Mouse (Mus musculus): ENCODE data around the gene Elp5. TPM values are rescaled to one million over a fixed set of nuclear protein-coding genes. Genes with fewer than 3 reads are reported as not detected.

Elp5 gene
- total RNA-seq, 4 experiments from 2014 or later: 78.7 to 101 (median 87.1) TPM

Small RNAs within 50 kb of the gene (microRNA-seq; reads per million reads assigned to microRNA genes)
- gene Gm44349 (0.44 to 0.84 reads per million in 2 experiments), gene Mir324 (6,891 to 7,549 reads per million in 2 experiments)

Other genes starting within 250 kb of the Elp5 start
- gene Polr2a, start 223.9 kb downstream of the Elp5 start, total RNA-seq (2022): 10 to 100 TPM; 48.6 to 56.4 (median 51.3) TPM
- gene Slc35g3, start 220.5 kb downstream of the Elp5 start, total RNA-seq (2022): not detected
- gene Zbtb4, start 216.6 kb downstream of the Elp5 start, total RNA-seq (2022): 100 to 1,000 TPM; 138 to 158 (median 147) TPM
- gene Chrnb1, start 186.6 kb downstream of the Elp5 start, total RNA-seq (2022): 1 to 10 TPM in 2 of 4 experiments, under 1 TPM in 2; 0.51 to 1.2 (median 0.92) TPM
- gene Fgf11, start 180.7 kb downstream of the Elp5 start, total RNA-seq (2022): 10 to 100 TPM; 18.8 to 22.3 (median 19.7) TPM
- under 1 TPM in 2 of 4 experiments, not detected in 2; 0.16 to 0.20 TPM for gene Tmem102, start 176.9 kb downstream of the Elp5 start, total RNA-seq (2022)
- gene Gm39566, start 167.2 kb downstream of the Elp5 start, total RNA-seq (2022): not detected
- gene Spem2, start 164.1 kb downstream of the Elp5 start, total RNA-seq (2022): not detected
- under 1 TPM in 3 of 4 experiments, not detected in 1; 0.43 to 0.74 (median 0.49) TPM for gene Spem1, start 160.3 kb downstream of the Elp5 start, total RNA-seq (2022)
- gene Nlgn2, start 144.7 kb downstream of the Elp5 start, total RNA-seq (2022): 100 to 1,000 TPM; 217 to 228 (median 217) TPM
- gene Tmem256, start 144.0 kb downstream of the Elp5 start, total RNA-seq (2022): 100 to 1,000 TPM; 117 to 147 (median 123) TPM
- gene Plscr3, start 136.1 kb downstream of the Elp5 start, total RNA-seq (2022): 10 to 100 TPM; 16.0 to 20.0 (median 18.6) TPM
- under 1 TPM in 3 of 4 experiments, not detected in 1; 0.26 to 0.46 (median 0.30) TPM for gene Tnk1, start 123.8 kb downstream of the Elp5 start, total RNA-seq (2022)
- gene Tmem95, start 104.5 kb downstream of the Elp5 start, total RNA-seq (2022): not detected
- gene Kctd11, start 101.1 kb downstream of the Elp5 start, total RNA-seq (2022): 1 to 10 TPM; 1.0 to 2.0 (median 1.2) TPM
- gene Acap1, start 87.0 kb downstream of the Elp5 start, total RNA-seq (2022): not detected
- 1 to 10 TPM in 1 of 4 experiments, under 1 TPM in 3; 0.39 to 1.1 (median 0.56) TPM for gene 2810408A11Rik, start 81.5 kb downstream of the Elp5 start, total RNA-seq (2022)
- gene Neurl4, start 81.4 kb downstream of the Elp5 start, total RNA-seq (2022): 100 to 1,000 TPM in 3 of 4 experiments, 10 to 100 TPM in 1; 97.6 to 122 (median 112) TPM
- gene Gps2, start 68.6 kb downstream of the Elp5 start, total RNA-seq (2022): 10 to 100 TPM; 27.1 to 37.6 (median 32.4) TPM
- 100 to 1,000 TPM; 413 to 430 (median 416) TPM for gene Eif5a, start 60.6 kb downstream of the Elp5 start, total RNA-seq (2022)
- gene Ybx2, start 46.7 kb downstream of the Elp5 start, total RNA-seq (2022): 1 to 10 TPM; 5.1 to 9.6 (median 6.1) TPM
- gene Slc2a4, start 34.3 kb downstream of the Elp5 start, total RNA-seq (2022): 1 to 10 TPM; 4.8 to 5.4 (median 5.1) TPM
- not detected for gene Cldn7, start 17.7 kb downstream of the Elp5 start, total RNA-seq (2022)
- 100 to 1,000 TPM; 108 to 126 (median 118) TPM for gene Ctdnep1, start 1.4 kb downstream of the Elp5 start, total RNA-seq (2022)
- gene Gabarap, start 8.6 kb upstream of the Elp5 start, total RNA-seq (2022): 100 to 1,000 TPM; 218 to 247 (median 236) TPM
- 10 to 100 TPM; 49.6 to 59.9 (median 51.8) TPM for gene Phf23, start 13.3 kb upstream of the Elp5 start, total RNA-seq (2022)
- 10 to 100 TPM; 28.0 to 36.9 (median 32.9) TPM for gene Dvl2, start 18.1 kb upstream of the Elp5 start, total RNA-seq (2022)
- 10 to 100 TPM; 57.9 to 68.3 (median 61.2) TPM for gene Acadvl, start 32.9 kb upstream of the Elp5 start, total RNA-seq (2022)
- 100 to 1,000 TPM; 721 to 849 (median 797) TPM for gene Dlg4, start 34.4 kb upstream of the Elp5 start, total RNA-seq (2022)
- gene Asgr1, start 71.6 kb upstream of the Elp5 start, total RNA-seq (2022): 1 to 10 TPM in 2 of 4 experiments, under 1 TPM in 2; 0.77 to 2.4 (median 1.5) TPM
- gene Asgr2, start 110.1 kb upstream of the Elp5 start, total RNA-seq (2022): not detected
- gene Mgl2, start 147.8 kb upstream of the Elp5 start, total RNA-seq (2022): 1 to 10 TPM in 1 of 4 experiments, under 1 TPM in 3; 0.57 to 1.1 (median 0.76) TPM
- gene Clec10a, start 173.7 kb upstream of the Elp5 start, total RNA-seq (2022): 1 to 10 TPM in 3 of 4 experiments, under 1 TPM in 1; 0.96 to 3.3 (median 2.7) TPM
- gene Slc16a11, start 230.2 kb upstream of the Elp5 start, total RNA-seq (2022): 10 to 100 TPM; 32.3 to 43.4 (median 36.5) TPM
- 10 to 100 TPM in 1 of 4 experiments, 1 to 10 TPM in 3; 7.6 to 10.4 (median 8.5) TPM for gene Slc16a13, start 238.5 kb upstream of the Elp5 start, total RNA-seq (2022)
- 1 to 10 TPM; 1.0 to 2.2 (median 1.9) TPM for gene Bcl6b, start 247.3 kb upstream of the Elp5 start, total RNA-seq (2022)

All from left cerebral cortex, adult 8-10 months (tissue).